Mouse (Mus musculus): ENCODE data around the gene Wipf1. TPM values are rescaled to one million over a fixed set of nuclear protein-coding genes. Genes with fewer than 3 reads are reported as not detected.

The Wipf1 gene
- polyA plus RNA-seq, 1 experiment from 2014 or later, result 5.7 TPM

- no peaks in the 10 kb centered on the region for H3K9me3 ChIP-seq (replicated peaks)
- no peak overlapping the region for H3K4me2 ChIP-seq
- 17% methylated on average over 1 of the region's 1 CpGs for WGBS (ENCODE audit: insufficient replicate concordance)
- no peak overlapping the region for H3K4me3 ChIP-seq
- H3K9ac ChIP-seq, result no peak overlapping the region
- H3K36me3 ChIP-seq, result no peaks in the 10 kb centered on the region
- H3K27ac ChIP-seq, result no peak overlapping the region
- no peak for ATAC-seq
- H3K27me3 ChIP-seq (replicated peaks), result peaks cover 26% of the 10 kb centered on the region
- peaks cover 12% of the 10 kb centered on the region for H3K4me1 ChIP-seq
Measured at GRCm38 (mm10) chr2:73539697-73540096, 10.2 kb upstream of the Wipf1 start.

- Histone ChIP-seq H3K27ac (no peak overlapping the region), H3K4me3 (no peak overlapping the region), H3K4me2 (no peak overlapping the region), H3K9ac (no peak overlapping the region), H3K9me3 (replicated peaks) (no peaks in the 10 kb centered on the region), H3K36me3 (no peaks in the 10 kb centered on the region), H3K4me1 (peaks cover 12% of the 10 kb centered on the region), H3K27me3 (replicated peaks) (peaks cover 26% of the 10 kb centered on the region)
- ATAC-seq, result no peak
- 83% methylated on average over 3 of the region's 3 CpGs for WGBS (ENCODE audit: insufficient replicate concordance)
Measured at GRCm38 (mm10) chr2:73539141-73539540, 9.6 kb upstream of the Wipf1 start.

- Histone ChIP-seq H3K27me3 (replicated peaks) (peaks cover 26% of the 10 kb centered on the region), H3K4me1 (peaks cover 12% of the 10 kb centered on the region), H3K9me3 (replicated peaks) (no peaks in the 10 kb centered on the region), H3K4me3 (no peak overlapping the region), H3K9ac (no peak overlapping the region), H3K4me2 (no peak overlapping the region), H3K27ac (no peak overlapping the region), H3K36me3 (no peaks in the 10 kb centered on the region)
- ATAC-seq, result no peak
- WGBS (ENCODE audit: insufficient replicate concordance), result 68% methylated on average over 13 of the region's 13 CpGs
Measured at GRCm38 (mm10) chr2:73538590-73538989, 9.1 kb upstream of the Wipf1 start.

- no peak for ATAC-seq
- Histone ChIP-seq H3K9me3 (replicated peaks) (no peaks in the 10 kb centered on the region), H3K4me3 (no peak overlapping the region), H3K27ac (no peak overlapping the region), H3K9ac (no peak overlapping the region), H3K27me3 (replicated peaks) (peaks cover 22% of the 10 kb centered on the region), H3K36me3 (no peaks in the 10 kb centered on the region), H3K4me2 (no peak overlapping the region), H3K4me1 (peaks cover 24% of the 10 kb centered on the region)
- 61% methylated on average over 15 of the region's 15 CpGs for WGBS (ENCODE audit: insufficient replicate concordance)
Measured at GRCm38 (mm10) chr2:73536091-73536783, 6.7 kb upstream of the Wipf1 start.

GRCm38 (mm10) chr2:73534720-73535119, 5.2 kb upstream of the Wipf1 start:
- Histone ChIP-seq H3K27ac (no peak overlapping the region), H3K27me3 (replicated peaks) (peaks cover 22% of the 10 kb centered on the region), H3K9me3 (replicated peaks) (no peaks in the 10 kb centered on the region), H3K4me2 (no peak overlapping the region), H3K9ac (no peak overlapping the region), H3K4me1 (peaks cover 26% of the 10 kb centered on the region), H3K4me3 (no peak overlapping the region), H3K36me3 (no peaks in the 10 kb centered on the region)
- 70% methylated on average over 10 of the region's 10 CpGs for WGBS (ENCODE audit: insufficient replicate concordance)
- ATAC-seq, result no peak

GRCm38 (mm10) chr2:73530487-73530886, 953 bp upstream of the Wipf1 start:
- Histone ChIP-seq H3K36me3 (no peaks in the 10 kb centered on the region), H3K9me3 (replicated peaks) (no peaks in the 10 kb centered on the region), H3K4me1 (peaks cover 56% of the 10 kb centered on the region), H3K4me3 (no peak overlapping the region), H3K4me2 (peak overlapping the region; percentile 96), H3K27me3 (replicated peaks) (peaks cover 23% of the 10 kb centered on the region), H3K9ac (no peak overlapping the region), H3K27ac (peak overlapping the region; percentile 16)
- ATAC-seq, result peak; percentile 67
- 40% methylated on average over 5 of the region's 5 CpGs for WGBS (ENCODE audit: insufficient replicate concordance)

GRCm38 (mm10) chr2:73528516-73529355, 798 bp downstream of the Wipf1 start:
- Histone ChIP-seq H3K36me3 (no peaks in the 10 kb centered on the region), H3K4me1 (peaks cover 62% of the 10 kb centered on the region), H3K4me3 (peak overlapping the region; percentile 70), H3K9ac (peak overlapping the region; percentile 79), H3K27me3 (replicated peaks) (peaks cover 23% of the 10 kb centered on the region), H3K9me3 (replicated peaks) (no peaks in the 10 kb centered on the region), H3K27ac (peak overlapping the region; percentile 75), H3K4me2 (peak overlapping the region; percentile 96)
- 3% methylated on average over 55 of the region's 59 CpGs for WGBS (ENCODE audit: insufficient replicate concordance)
- peak; percentile 79 for ATAC-seq

GRCm38 (mm10) chr2:73527956-73528355, 1.6 kb downstream of the Wipf1 start:
- H3K27me3 ChIP-seq (replicated peaks), result peaks cover 23% of the 10 kb centered on the region
- 0 out of 2 replicates have a peak overlapping the region, but pooled peaks have one; percentile 7 for H3K4me3 ChIP-seq
- ATAC-seq, result no peak
- peak overlapping the region; percentile 96 for H3K4me2 ChIP-seq
- H3K27ac ChIP-seq, result no peak overlapping the region
- 78% methylated on average over 11 of the region's 11 CpGs for WGBS (ENCODE audit: insufficient replicate concordance)
- peaks cover 69% of the 10 kb centered on the region for H3K4me1 ChIP-seq
- H3K9ac ChIP-seq, result 0 out of 2 replicates have a peak overlapping the region, but pooled peaks have one; percentile 79
- no peaks in the 10 kb centered on the region for H3K9me3 ChIP-seq (replicated peaks)
- H3K36me3 ChIP-seq, result no peaks in the 10 kb centered on the region

- Histone ChIP-seq H3K36me3 (no peaks in the 10 kb centered on the region), H3K9ac (no peak overlapping the region), H3K27me3 (replicated peaks) (peaks cover 23% of the 10 kb centered on the region), H3K4me3 (no peak overlapping the region), H3K9me3 (replicated peaks) (no peaks in the 10 kb centered on the region), H3K4me1 (peaks cover 73% of the 10 kb centered on the region), H3K27ac (no peak overlapping the region), H3K4me2 (no peak overlapping the region; the same call in 1 of the 2 replicates)
- WGBS (ENCODE audit: insufficient replicate concordance), result 43% methylated on average over 9 of the region's 9 CpGs
- no peak for ATAC-seq
Measured at GRCm38 (mm10) chr2:73526691-73527090, 2.8 kb downstream of the Wipf1 start.

GRCm38 (mm10) chr2:73522891-73523290, 6.6 kb downstream of the Wipf1 start:
- ATAC-seq, result no peak
- WGBS (ENCODE audit: insufficient replicate concordance), result 48% methylated on average over 8 of the region's 8 CpGs
- no peak overlapping the region for H3K9ac ChIP-seq
- H3K4me2 ChIP-seq, result no peak overlapping the region
- no peak overlapping the region for H3K4me3 ChIP-seq
- no peak overlapping the region for H3K27ac ChIP-seq
- H3K36me3 ChIP-seq, result no peaks in the 10 kb centered on the region
- peaks cover 44% of the 10 kb centered on the region for H3K4me1 ChIP-seq
- H3K9me3 ChIP-seq (replicated peaks), result no peaks in the 10 kb centered on the region
- peaks cover 4% of the 10 kb centered on the region; the same call in 1 of the 2 replicates for H3K27me3 ChIP-seq (replicated peaks)

- Histone ChIP-seq H3K4me1 (peaks cover 39% of the 10 kb centered on the region), H3K4me2 (no peak overlapping the region), H3K27ac (no peak overlapping the region), H3K9me3 (replicated peaks) (no peaks in the 10 kb centered on the region), H3K4me3 (no peak overlapping the region), H3K9ac (no peak overlapping the region), H3K36me3 (no peaks in the 10 kb centered on the region), H3K27me3 (replicated peaks) (no peaks in the 10 kb centered on the region; the same call in 1 of the 2 replicates)
- WGBS (ENCODE audit: insufficient replicate concordance), result 69% methylated on average over 6 of the region's 6 CpGs
- no peak for ATAC-seq
Measured at GRCm38 (mm10) chr2:73522336-73522735, 7.2 kb downstream of the Wipf1 start.

GRCm38 (mm10) chr2:73521737-73522136, 7.8 kb downstream of the Wipf1 start:
- Histone ChIP-seq H3K9ac (no peak overlapping the region), H3K27me3 (replicated peaks) (no peaks in the 10 kb centered on the region), H3K36me3 (no peaks in the 10 kb centered on the region), H3K4me1 (peaks cover 33% of the 10 kb centered on the region), H3K27ac (no peak overlapping the region), H3K9me3 (replicated peaks) (no peaks in the 10 kb centered on the region), H3K4me2 (no peak overlapping the region), H3K4me3 (no peak overlapping the region)
- ATAC-seq, result peak; percentile 55
- 20% methylated on average over 5 of the region's 5 CpGs for WGBS (ENCODE audit: insufficient replicate concordance)
